Mouse (Mus musculus) neural tube, embryonic 14.5 days (tissue): ENCODE measurements around the gene Spcs3. TPM values are rescaled to one million over a fixed set of nuclear protein-coding genes. Genes with fewer than 3 reads are reported as not detected.

Source experiments
- ATAC-seq: fragments of 200-750 bp; cut with Nextera tagmentation; 2 replicates; pipeline ENCODE4 v1.8.0; 2017; ENCODE audit warnings: low read depth, mild to moderate bottlenecking, moderate TSS enrichment, moderate library complexity
- H3K27ac ChIP-seq: fragments of 300-500 bp; sonication (generic); 2 replicates; pipeline ENCODE4 v1.5.1; 2014; ENCODE audit warnings: low read depth, mild to moderate bottlenecking, control low read depth, low read length, moderate library complexity, mixed read lengths
- H3K27me3 ChIP-seq: fragments of 300-500 bp; sonication (generic); 2 replicates; pipeline ENCODE4 v1.6.1; 2014; ENCODE audit warnings: low read length; ENCODE audit not compliant: control insufficient read depth, insufficient read depth
- H3K36me3 ChIP-seq: fragments of 300-500 bp; sonication (generic); 2 replicates; pipeline ENCODE4 v1.6.1; 2014; ENCODE audit warnings: low read length, mixed read lengths; ENCODE audit not compliant: control insufficient read depth, insufficient read depth
- H3K4me1 ChIP-seq: fragments of 300-500 bp; sonication (generic); 2 replicates; pipeline ENCODE4 v1.6.1; 2014; ENCODE audit warnings: low read length; ENCODE audit not compliant: control insufficient read depth, insufficient read depth
- H3K4me2 ChIP-seq: fragments of 300-500 bp; sonication (generic); 2 replicates; pipeline ENCODE4 v1.6.1; 2014; ENCODE audit warnings: mild to moderate bottlenecking, low read depth, low read length, control low read depth
- H3K4me3 ChIP-seq: fragments of 300-500 bp; sonication (generic); 2 replicates; pipeline ENCODE4 v1.5.1; 2014; ENCODE audit warnings: low read depth, low read length, control low read depth, mixed read lengths
- H3K9ac ChIP-seq: fragments of 300-500 bp; sonication (generic); replicated peaks from 2 replicates; pipeline ENCODE4 v1.6.1; 2014; ENCODE audit warnings: low read depth, mild to moderate bottlenecking, control low read depth, low read length, mixed read lengths
- H3K9me3 ChIP-seq: fragments of 300-500 bp; sonication (generic); 2 replicates; pipeline ENCODE4 v1.6.1; 2016; ENCODE audit warnings: low read length; ENCODE audit not compliant: control insufficient read depth
- WGBS: fragments of 180-500 bp; shearing (Covaris S2); extraction: QIAGEN DNeasy Blood & Tissue Kit; methylation state at CpG from one replicate; pipeline ENCODE4 v1.1.7; 2014; 5-methylcytosine and 5-hydroxymethylcytosine counted together
- polyA plus RNA-seq: library from polyadenylated mRNA; unstranded; fragments of >200 nt; fragmentation: Nextera tagmentation; extraction: Ambion mirVana; gene quantifications from 2 replicates; pipeline ENCODE4 v1.2.1, GENCODE M21; 2014

The Spcs3 gene
- polyA plus RNA-seq, 1 experiment from 2014 or later, result 43.5 TPM

DNA sequence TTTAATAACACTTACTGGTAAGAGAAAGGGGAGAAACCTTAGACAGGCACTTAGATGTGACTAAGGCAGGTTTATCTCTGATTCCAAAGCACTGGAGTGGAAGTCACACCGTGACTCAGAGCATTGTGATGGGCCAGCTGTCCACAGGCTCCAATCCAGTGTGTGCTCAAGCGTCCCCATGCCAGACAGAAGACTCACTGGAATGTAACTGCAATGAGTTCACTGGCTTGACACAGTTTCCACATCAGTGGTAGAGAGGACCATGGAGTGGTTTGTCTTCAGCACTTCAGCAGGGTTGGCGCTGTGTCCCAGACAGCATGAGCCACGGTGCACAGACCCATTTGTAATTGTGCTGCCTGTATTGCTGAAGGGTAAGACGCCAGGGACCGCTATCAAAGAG is 18.6 kb upstream of the Spcs3 start:
- H3K9ac ChIP-seq, result no peak overlapping the region
- no peak overlapping the region for H3K27ac ChIP-seq
- H3K4me2 ChIP-seq, result no peak overlapping the region
- H3K9me3 ChIP-seq, result no peaks in the 10 kb centered on the region
- no peak for ATAC-seq
- H3K4me1 ChIP-seq, result no peaks in the 10 kb centered on the region
- no peaks in the 10 kb centered on the region for H3K36me3 ChIP-seq
- H3K4me3 ChIP-seq, result no peak overlapping the region
- 86% methylated on average over 6 of the region's 6 CpGs for WGBS
- H3K27me3 ChIP-seq, result no peaks in the 10 kb centered on the region

DNA sequence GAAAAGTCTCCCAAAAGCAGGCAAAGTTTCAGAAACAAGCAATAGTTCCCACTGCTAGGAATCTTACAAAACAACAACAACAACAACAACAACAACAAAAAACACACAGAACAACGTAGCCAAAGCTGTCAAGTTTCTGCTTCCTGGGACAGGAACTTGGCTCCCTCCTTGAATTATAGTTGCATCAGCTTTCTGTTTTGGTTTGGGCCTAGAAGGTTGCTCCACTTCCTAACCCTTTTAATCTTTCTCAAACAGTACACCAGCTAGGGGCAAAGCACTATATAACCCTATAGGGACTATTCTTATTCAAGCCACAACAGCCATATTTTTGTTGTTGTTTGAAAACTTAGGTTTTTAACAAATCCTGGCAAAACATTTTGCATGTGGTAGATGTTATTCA is 11.5 kb upstream of the Spcs3 start:
- Histone ChIP-seq H3K36me3 (no peaks in the 10 kb centered on the region), H3K4me1 (no peaks in the 10 kb centered on the region), H3K27ac (no peak overlapping the region), H3K9ac (no peak overlapping the region), H3K4me2 (no peak overlapping the region), H3K4me3 (no peak overlapping the region), H3K9me3 (no peaks in the 10 kb centered on the region), H3K27me3 (no peaks in the 10 kb centered on the region)
- 75% methylated on average over 1 of the region's 1 CpGs for WGBS
- no peak for ATAC-seq

GRCm38 (mm10) chr8:54537285-54537684 is 7.5 kb upstream of the Spcs3 start:
- Histone ChIP-seq H3K4me3 (no peak overlapping the region), H3K27me3 (no peaks in the 10 kb centered on the region), H3K4me2 (no peak overlapping the region), H3K4me1 (no peaks in the 10 kb centered on the region), H3K27ac (no peak overlapping the region), H3K36me3 (no peaks in the 10 kb centered on the region), H3K9me3 (no peaks in the 10 kb centered on the region), H3K9ac (no peak overlapping the region)
- ATAC-seq, result no peak; the same call in 1 of the 2 replicates
- 92% methylated on average over 3 of the region's 3 CpGs for WGBS

DNA sequence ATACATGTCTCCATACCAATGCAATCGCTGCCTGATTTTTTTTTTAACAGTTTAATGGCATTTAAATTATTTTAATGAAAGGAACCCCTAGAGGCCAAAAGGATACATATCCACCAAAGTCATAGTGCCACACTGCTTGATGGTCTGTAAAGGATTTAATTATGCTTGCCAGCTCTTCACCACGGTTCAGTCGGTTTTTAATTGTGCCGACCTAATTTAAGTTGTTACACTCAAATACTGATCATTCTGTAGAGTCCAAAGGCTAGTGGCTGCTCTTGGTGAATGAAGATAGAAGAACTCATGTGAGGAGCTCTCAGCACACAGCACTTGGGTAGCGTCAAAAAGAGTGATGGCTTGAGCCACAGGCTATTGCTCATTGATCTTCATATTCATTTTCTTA is 5.4 kb upstream of the Spcs3 start:
- Histone ChIP-seq H3K4me1 (no peaks in the 10 kb centered on the region), H3K27me3 (no peaks in the 10 kb centered on the region), H3K9me3 (no peaks in the 10 kb centered on the region), H3K9ac (no peak overlapping the region), H3K4me3 (no peak overlapping the region), H3K4me2 (no peak overlapping the region), H3K36me3 (no peaks in the 10 kb centered on the region), H3K27ac (no peak overlapping the region)
- no peak for ATAC-seq
- 66% methylated on average over 5 of the region's 5 CpGs for WGBS

GRCm38 (mm10) chr8:54528571-54528970 is 1.2 kb downstream of the Spcs3 start:
- peaks cover 13% of the 10 kb centered on the region; the same call in 1 of the 2 replicates for H3K4me1 ChIP-seq
- no peak overlapping the region for H3K27ac ChIP-seq
- H3K4me3 ChIP-seq, result peak overlapping the region; percentile 91
- no peaks in the 10 kb centered on the region for H3K36me3 ChIP-seq
- 71% methylated on average over 7 of the region's 7 CpGs for WGBS
- no peaks in the 10 kb centered on the region for H3K9me3 ChIP-seq
- peak overlapping the region; percentile 48 for H3K4me2 ChIP-seq
- no peaks in the 10 kb centered on the region for H3K27me3 ChIP-seq
- H3K9ac ChIP-seq, result no peak overlapping the region
- no peak for ATAC-seq

DNA sequence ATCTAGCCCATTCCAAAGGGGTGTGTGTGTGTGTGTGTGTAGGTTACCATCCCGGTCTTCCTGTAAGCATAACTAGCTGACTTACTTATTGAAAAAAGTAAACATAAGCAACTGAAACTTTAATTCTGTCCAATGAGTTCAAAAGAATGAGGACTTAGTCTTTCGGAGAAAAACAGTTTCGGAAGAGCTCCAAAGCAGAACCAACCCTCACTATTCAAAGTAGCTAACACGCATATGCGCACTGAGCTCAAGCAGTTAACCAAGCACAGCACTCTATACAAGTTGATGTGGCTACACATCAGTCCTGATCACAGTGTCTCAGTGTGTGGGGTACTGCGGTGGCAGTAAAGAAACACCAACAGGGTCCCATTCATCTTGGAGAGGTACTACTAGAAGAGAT is 3.1 kb downstream of the Spcs3 start:
- Histone ChIP-seq H3K9ac (no peak overlapping the region), H3K9me3 (no peaks in the 10 kb centered on the region), H3K36me3 (peaks cover 9% of the 10 kb centered on the region), H3K27ac (no peak overlapping the region), H3K4me3 (no peak overlapping the region), H3K27me3 (no peaks in the 10 kb centered on the region), H3K4me2 (no peak overlapping the region), H3K4me1 (peaks cover 13% of the 10 kb centered on the region; the same call in 1 of the 2 replicates)
- ATAC-seq, result no peak
- 98% methylated on average over 6 of the region's 6 CpGs for WGBS

DNA sequence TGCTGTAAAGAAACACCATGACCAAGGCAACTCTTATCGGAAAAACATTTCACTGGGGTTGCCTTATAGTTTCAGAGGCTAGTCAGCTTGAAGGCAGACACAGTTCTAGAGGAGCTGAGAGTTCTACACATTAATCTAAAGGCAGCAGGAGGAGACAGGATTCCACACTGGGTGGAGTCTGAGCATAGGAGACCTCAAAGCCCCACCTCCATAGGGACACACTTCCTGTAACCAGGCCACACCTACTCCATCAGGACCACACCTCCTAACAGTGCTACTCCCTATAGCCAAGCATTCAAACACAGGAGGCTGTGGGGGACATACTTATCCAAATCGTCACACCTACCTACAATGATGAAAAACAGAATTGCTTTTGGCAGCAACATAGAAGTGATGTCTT is 4.2 kb downstream of the Spcs3 start:
- Histone ChIP-seq H3K9me3 (no peaks in the 10 kb centered on the region), H3K9ac (no peak overlapping the region), H3K4me2 (no peak overlapping the region), H3K4me1 (peaks cover 13% of the 10 kb centered on the region; the same call in 1 of the 2 replicates), H3K27me3 (no peaks in the 10 kb centered on the region), H3K4me3 (no peak overlapping the region), H3K27ac (no peak overlapping the region), H3K36me3 (peaks cover 12% of the 10 kb centered on the region)
- WGBS, result 96% methylated on average over 2 of the region's 2 CpGs
- no peak for ATAC-seq

GRCm38 (mm10) chr8:54520516-54520915 is 9.3 kb downstream of the Spcs3 start:
- Histone ChIP-seq H3K4me1 (no peaks in the 10 kb centered on the region), H3K4me3 (no peak overlapping the region), H3K27ac (no peak overlapping the region), H3K4me2 (no peak overlapping the region), H3K27me3 (no peaks in the 10 kb centered on the region), H3K9me3 (no peaks in the 10 kb centered on the region), H3K36me3 (peaks cover 12% of the 10 kb centered on the region), H3K9ac (no peak overlapping the region)
- 25% methylated on average over 4 of the region's 4 CpGs for WGBS
- ATAC-seq, result no peak

- no peak overlapping the region for H3K9ac ChIP-seq
- no peak overlapping the region for H3K4me3 ChIP-seq
- no peaks in the 10 kb centered on the region for H3K27me3 ChIP-seq
- H3K4me2 ChIP-seq, result no peak overlapping the region
- 65% methylated on average over 10 of the region's 10 CpGs for WGBS
- peaks cover 12% of the 10 kb centered on the region for H3K36me3 ChIP-seq
- no peaks in the 10 kb centered on the region for H3K4me1 ChIP-seq
- no peak overlapping the region for H3K27ac ChIP-seq
- H3K9me3 ChIP-seq, result no peaks in the 10 kb centered on the region
- no peak for ATAC-seq
Observed at GRCm38 (mm10) chr8:54518756-54519460, 10.9 kb downstream of the Spcs3 start.
